Mouse (Mus musculus) 3134 (cell line): ENCODE results near the gene Mustn1.
A peak's percentile ranks its signal among the peaks of the same experiment; 100 is the strongest.

Source experiments
- DNase-seq: peaks from one replicate; pipeline ENCODE4 v3.0.0-alpha.2; 2011; ENCODE audit warnings: low spot score; ENCODE audit not compliant: insufficient read length; ENCODE audit errors: extremely low read depth

Gene Mustn1

DNA sequence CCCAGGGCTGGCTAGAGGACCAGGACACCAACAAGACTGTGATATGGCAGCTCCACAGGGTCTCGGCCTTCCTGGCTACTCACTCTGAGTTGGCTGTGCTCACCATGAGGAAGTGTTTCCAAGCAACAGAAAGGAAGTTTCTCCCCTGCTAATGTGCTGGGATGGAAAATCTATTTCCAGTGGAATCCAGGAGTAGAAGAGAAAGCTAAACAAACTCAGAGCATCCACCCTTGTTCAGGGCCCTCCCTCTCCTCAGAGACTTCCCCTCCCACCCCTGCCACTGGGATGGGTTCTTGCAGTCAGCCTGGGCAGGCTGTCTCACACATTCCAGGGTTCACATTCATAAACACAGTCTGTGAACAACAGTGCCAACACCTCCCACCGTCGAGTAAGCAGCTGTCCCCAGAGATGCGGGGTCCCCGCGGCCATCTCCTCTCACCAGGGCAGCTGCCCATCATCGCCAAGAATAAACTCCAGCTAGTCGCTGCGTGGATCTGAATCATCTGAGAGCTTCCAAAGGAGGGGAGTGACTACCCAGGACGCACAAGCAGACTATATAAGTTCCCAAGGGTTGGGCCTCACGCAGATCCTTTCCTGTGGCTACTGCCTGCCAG is at the start of gene Mustn1:
Gene Mustn1 (plus strand): TSS at position 243 of the 614 bp plus-strand sequence.
- peak; percentile 59 for DNase-seq

DNA sequence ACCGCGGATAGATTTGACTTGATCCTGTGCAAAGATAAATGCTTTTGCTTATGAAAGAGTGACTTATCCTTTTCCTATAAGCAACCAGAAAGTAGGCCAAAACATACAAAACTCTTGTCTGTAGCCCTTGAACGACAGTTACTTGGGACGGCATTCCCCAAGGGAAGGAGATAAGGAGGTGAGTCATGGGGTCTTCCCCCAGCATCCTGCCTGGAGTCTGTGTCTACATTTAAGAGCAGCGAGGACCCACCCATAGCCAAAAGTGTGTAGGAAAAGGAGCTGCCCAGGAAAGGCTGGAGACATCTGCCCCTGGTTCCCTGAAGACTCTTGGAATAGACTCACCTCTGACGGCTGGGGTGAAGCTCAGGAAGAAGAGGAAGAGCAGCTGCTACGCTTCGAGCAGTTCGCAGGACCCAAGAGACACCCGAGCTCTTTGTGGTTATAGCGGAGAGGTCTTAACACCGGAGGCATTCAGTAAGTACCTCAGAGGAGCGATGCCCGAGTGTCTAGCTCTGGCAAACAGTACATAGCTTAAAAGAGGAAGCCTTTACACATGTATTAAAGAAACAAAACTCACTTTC is 41.5 kb upstream of the Mustn1 start:
- no peak for DNase-seq

DNA sequence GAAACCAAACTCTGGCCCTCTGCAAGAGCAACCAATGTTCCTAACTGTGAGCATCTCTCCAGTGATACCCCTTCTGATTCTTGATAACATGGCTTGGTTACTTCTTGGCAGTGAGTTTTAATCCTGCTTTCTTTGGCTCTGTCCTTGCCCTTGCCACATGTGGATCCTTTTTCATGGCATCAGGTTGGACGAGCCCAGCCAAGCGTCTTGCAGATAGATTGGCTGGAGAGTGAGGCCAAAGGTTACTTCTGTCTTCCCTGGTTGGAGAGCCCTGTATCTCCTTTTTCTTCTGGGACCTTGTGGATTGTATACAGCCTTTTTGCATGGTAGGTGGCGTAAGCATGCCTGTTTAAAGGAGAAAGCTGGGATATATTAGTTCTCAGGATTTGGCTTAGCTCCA is 35.3 kb upstream of the Mustn1 start:
- no peak for DNase-seq

DNA sequence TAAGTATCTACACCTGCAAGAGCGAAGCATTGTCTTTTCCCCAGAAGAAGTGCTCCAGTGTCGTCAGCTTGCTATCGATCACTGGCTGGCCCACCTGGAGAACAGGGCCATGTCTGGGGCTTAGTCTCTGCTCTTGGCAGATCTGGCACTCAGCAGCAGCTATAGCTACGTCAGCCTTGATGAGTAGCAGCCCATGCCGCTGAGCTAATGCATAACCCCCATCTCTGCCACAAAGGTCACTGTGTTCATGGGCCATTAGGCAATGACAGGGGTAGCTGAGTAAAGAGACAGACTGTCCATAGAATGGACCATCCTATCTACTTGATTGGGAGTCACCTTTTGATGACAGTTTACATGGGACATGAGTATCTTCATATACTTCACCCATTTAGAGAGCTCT is 28.5 kb upstream of the Mustn1 start:
- DNase-seq, result no peak

DNA sequence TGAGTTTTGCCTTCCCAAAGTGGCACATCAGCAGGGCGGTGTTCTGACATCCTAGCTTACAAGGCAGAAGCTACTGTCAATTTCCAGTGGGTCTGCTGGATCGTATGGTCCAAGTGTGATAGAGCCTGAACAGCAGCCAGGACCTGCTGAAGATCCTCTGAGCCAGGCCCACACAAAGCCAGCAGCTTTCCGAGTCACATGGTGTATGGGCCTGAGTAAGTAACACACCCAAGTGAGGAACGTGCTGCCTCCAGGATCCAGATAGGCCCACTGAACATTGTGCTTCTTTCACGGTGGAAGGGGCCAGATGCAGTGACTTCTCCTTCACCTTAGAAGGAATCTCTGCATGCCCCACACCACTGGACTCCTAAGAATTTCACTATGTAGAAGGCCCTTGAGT is 26.7 kb upstream of the Mustn1 start:
- DNase-seq, result no peak

DNA sequence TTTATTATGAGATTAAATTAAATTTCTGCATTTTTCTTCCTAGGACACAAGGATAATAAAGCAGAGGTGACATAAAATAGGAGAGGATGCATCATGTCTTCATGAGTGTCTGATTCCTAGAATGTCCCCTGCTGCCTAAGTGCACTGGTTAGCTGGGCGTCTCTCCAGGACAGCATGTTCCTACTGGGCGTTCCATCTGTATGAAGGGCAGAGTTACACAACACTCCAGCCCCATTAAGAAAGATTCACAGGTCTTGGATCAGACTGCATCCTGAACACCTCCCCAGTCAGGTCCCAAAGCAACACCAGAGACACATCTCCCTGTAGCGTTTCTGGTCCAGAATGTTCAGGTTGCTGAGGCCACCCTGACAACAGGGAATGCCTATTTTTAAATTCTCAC is 23.7 kb upstream of the Mustn1 start:
- DNase-seq, result no peak

DNA sequence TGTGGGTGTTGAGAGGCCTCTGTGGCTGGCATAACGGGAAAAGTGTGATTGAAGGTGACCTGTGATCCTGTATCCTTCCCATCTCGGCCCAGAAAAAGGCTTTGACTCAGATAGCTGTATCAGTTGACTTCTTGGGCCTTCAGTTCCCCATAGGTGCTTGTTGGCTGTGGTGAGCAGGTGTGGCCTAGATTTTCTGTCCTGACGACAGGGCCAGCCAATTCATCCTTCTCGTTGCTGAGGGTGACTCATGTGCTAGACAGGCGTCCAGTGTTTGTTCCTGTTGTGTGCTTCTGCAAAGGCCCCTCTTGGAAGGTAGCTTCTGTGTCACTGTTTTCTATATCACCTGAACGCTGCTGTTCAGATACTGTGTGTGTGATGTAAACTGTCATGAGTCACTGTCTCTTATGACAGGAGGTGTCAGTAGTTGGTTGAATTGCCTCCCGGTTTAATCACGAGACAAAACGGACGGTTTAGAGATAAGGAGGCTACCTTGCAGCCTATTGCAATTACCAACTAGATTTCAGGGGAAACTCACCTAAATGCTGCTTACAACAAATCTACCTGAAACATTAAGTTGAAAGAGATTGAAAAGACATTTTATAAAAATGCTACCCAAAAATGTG is 22.0 kb upstream of the Mustn1 start:
- DNase-seq, result no peak

DNA sequence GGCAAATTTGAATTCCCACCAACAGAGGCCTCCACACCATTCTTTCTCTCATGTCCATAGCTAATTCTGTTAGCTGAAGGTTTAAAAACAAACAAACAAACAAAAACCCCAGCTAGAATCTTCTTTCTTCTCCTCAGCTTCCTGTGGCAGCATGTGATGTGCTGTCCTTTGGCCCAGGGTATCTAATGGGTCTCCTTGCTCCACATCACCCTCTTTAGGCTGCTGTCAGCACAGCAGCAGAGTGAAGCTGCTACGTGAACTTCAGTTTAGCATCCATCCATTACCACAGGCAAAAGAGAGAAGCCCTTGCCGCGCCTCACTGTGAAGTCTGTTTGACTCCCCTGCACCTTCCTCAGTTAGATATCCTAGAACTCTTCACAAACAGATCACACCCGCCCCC is 21.0 kb upstream of the Mustn1 start:
- DNase-seq, result no peak

DNA sequence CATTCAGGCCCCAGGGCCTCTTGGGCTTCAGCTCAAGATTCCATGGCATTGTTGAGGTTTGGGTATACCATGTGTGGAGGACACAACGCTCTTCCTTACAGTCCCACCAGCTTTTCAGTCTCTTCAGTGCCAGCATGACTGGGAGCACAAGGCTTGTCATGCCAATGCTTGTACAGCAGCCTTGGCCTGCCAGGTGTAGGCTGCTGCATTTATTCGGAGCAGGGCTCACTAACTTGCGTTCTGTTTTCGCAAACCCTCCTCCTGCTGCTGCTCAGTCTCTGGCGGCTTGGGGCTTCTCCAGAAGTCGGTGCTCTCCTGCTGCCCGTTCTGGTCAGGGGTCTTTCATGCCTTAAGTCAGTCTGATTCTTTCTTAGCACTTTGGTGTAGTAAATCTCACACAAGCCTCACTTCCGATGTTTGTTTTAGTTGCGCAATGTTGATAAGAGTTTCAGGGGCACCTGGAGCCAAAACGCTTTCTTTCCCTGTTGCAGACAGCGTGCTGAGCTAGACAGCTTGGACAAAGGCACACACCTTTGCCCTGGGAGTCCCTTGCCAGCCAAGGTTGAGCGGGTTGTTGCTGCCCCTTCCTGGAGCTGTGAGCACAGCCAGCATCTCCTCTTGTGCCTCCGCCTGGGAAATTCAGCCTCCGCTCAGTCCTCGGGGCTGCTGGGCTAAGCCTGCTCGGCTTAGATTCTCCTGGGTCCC is 17.4 kb upstream of the Mustn1 start:
- DNase-seq, result no peak

DNA sequence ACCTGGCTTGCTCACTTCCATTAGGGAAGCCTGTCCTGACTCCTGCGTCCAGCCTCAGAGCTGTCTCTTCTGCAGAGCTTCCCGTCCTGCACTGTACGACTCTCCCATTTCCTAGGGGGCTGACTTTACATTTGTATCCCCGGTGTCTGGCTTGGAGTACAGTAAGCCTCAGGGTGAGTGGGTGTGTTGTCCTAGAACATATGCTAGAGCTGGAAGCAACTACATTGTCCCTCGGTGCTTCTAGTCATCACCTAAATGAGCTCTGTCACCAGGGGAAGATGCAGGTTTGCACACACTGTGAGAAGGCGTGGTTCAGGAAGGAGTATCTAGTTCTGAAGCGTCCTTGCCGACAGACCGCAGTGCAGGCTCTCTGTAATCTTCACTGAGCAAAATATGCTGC is 16.6 kb upstream of the Mustn1 start:
- DNase-seq, result no peak

DNA sequence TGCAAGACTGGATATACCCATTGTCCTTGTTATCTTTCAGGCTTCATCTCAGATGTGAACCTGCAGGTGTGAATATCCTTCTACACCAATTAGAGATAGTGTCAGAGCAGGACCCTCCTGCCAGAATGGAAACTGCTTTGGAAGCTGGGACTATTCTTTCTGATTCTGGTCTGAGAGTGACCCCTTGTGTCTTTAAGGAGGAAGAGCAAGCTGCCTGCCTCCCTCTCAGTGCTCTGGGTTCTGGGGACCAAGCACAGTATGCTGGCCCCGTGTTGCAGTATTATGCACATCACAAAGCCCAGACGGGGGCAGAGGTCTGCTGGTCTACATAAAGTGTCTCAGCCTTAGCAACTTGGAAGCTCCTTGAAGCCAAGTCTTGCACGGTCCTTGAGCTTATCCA is 13.7 kb upstream of the Mustn1 start:
- DNase-seq, result no peak

DNA sequence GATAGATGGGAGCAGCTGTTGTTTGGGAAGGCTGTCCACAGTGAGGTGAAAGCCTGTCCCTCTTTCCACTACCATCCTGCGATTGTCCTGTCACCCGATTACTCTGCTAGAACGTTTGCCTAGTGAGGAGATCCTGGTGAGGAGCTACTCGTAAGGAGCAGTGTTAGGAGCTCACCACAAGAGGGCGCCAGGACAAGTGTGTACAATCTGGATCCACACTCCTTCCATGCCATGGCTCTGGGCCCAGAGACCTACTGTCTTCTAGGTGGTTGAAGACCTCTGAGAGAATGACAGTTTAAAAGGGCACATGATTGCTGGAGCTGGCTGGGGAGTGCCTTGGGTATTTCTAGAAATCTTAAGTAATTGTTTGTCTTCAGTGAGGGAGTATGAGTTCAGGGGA is 12.0 kb upstream of the Mustn1 start:
- no peak for DNase-seq

DNA sequence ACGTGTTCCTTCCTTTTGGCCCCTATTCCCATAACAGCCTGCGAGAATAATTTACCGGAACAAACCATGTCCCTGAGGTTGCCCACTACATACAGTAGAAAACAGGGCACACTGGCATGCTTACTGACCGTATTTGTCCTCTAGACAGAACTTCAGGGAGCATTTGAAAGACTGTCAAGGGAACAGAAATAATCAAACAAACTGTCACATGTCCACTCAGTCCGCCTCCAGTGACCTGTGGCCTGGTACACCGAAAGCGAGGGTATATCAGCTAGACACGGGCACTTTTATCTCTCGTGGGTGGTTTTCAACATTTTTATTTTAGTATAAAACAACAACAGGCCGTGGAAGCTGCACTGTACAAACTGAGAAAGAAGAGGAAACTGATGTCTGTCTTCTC is 10.2 kb upstream of the Mustn1 start:
- DNase-seq, result no peak

DNA sequence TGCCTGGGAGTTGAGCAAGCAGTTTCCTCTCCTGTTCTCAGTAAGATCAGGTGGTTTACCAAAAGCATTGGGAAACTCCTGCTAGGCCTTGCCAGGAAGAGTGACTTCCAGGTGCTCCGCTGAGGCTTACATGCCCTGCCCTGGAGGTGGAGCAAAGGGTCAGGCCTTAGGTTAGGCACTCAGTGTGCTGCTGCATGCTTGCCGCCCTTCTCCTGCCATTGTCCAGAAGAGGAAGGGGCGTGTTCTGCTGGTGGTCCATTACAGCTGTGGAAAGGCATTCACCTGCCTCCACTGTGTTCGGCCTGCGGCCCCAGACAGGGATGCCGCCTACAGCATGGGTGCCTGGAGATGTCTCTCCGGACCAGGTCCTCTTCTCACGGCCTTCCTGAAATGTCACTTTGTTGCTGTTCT is 9.6 kb upstream of the Mustn1 start:
- no peak for DNase-seq

DNA sequence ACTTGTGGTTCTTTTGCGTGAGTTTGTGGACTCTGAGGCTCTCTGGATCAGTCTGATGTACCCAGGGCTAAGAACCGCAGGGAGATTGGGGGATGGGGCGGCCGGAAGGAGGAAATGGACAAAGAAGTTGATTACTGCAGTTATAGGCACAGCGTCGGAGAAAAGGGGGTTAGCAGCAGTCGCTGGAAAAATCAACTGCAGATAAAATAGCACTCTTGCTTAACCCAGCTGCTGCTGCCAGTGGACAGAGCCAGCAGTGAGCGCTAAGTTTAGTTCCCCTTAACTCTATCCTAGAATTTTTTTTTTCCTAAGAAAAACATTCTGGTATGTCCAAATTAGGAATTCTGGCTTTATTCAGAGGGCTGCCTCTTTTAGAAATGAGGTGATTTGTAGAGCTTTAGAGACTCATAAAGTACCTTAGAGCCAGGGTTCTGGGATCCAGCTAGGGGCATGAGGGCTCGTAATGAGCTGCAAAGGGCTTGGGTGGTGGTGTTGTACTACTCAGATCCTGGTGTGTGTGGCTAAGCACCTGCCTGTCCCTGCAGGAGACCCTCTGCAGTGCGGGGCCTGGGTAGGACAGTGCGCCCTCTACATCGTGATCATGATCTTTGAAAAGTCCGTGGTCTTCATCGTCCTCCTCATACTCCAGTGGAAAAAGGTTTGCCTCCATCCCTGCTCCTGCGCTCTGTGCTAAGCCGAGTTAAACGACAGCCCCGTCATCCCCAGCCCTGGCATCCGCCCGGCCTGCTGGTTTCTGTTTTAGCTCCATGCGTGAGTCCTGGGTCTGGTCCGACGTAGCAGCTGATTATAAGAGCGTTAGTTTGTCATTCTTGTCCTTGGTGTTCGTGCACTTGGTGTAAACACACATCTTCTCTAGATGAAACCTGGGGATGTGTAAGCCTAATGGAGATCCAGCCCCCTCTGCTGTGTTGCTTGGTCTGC is 8.5 kb upstream of the Mustn1 start:
- no peak for DNase-seq

DNA sequence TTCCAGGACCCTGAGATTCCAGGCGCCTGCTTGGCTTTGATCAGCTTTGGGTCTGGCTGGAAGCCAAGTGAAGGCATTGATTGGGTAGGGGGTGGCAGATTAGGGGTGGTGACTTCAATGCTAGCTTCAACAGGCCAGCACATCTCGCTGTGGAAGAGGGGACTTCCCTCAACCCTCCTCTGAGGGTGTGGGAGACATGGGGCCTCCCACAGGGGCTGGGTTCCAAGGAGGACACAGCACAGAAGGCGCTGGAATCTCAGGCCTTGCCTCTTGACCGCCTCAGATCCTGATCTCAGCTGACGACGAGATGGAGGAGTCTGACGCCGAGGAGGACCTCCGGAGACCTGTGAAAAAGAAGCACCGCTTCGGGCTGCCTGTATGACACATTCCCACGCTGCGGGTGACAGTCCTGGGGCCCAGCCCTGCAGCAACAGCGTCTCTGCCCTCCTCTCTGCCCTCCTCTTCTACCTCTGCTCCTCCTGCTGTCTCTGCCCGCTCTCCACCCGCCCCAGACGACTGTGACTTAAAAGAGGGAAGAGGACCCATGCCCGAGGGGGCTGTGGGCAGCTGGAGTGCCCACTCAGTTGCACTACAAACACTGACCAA is 4.8 kb upstream of the Mustn1 start:
- no peak for DNase-seq

DNA sequence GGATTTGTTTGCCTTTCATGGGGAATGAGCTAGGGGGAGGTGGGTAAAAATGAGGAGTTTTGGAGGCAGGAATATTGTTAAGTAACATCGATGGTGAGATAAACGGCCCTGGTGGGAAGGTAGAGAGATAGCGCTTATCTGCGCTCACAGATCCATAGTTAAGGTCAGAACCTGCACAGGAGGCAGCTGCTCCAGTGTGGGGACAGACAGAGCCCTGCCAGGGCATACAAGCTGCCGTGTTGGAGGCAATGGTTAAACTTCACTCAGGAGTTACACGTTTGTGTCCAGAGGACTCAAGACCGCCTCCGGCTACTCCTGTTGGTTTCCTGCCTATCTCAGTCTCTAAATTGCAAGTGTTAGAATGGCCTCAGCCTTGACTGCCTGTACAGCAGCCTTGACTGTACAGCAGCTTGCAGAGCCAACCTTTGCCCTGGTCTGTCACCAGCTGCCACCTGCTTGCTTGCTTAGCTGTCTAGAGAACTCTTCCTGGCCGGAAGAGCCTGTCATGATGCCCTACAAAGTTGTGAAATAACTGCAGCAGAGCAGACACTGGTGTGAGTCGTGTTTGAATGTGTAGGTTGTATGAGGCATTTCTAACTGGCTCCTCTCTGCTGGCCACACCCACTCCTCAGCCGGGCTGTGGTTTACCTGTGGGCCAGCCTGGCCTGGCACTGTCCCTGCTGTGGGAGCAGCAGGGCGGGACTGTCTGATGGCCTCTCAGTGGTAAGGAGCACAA is 3.7 kb upstream of the Mustn1 start:
- no peak for DNase-seq

DNA sequence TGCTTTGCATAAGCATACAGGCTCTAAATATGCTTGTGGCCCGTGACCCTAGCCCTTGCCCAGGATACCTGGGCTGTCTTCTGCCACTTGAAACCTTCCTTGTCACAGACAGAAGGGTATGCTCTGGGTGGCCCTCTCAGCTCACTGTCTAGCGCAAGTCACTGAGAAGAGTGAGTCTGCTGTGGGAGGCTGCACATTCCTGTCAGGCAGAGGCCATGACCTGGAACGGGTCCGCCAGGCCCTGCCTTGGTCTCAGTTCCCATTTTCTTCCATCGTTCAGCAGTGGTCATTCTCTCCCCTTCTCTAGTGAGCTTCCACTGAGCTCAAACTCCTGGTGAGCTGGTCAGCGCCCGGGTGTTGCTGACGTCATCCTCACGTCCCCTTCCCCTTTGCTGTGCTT is 3.0 kb upstream of the Mustn1 start:
- no peak for DNase-seq

DNA sequence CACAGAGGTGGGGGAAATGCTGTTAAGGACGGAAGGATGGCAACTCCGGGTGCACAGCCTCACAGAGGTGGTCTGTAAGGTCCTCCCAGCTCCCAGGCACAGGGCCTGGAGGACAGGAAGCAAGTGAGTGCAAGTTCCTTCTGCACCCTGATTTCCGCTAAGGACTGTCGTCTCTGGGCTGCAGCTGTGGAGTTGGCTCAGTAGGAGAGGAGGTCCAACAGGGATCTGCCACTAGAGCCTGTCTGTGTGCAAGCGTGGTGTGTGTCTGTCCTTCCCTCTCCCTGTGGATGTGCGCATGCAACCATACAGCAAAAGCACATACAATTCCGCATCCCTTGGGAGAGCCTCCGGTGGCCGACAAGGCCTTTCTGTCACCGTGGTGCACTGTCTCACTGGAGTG is 2.5 kb upstream of the Mustn1 start:
- no peak for DNase-seq

DNA sequence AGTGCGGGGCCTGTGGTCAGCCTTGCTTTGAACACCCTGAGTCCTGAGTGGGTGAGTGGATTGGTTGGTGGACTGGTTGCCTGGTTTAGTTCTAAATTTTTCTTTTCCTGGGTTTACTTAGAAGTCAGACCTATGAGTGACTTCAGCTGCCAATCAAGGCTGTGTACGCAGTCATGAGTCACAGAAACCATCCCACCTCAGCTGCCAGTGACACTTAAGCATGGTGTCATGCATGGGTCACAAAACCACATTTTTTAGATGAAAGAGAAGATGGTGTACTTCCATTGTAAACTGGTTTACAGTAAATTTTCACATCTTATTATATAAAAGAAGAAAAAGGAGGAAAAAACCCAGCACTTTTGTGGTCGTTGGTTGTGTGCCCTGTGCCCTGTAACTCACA is 1.2 kb upstream of the Mustn1 start:
- peak; percentile 31 for DNase-seq
